Mouse (Mus musculus): ENCODE data around the gene Taf6l.

GRCm38 (mm10) chr19:8740603-8741002, 45.6 kb downstream of the Taf6l start, which contains the start of gene 1700092M07Rik:
- TF ChIP-seq CTCF (IDR thresholded peaks at IDR 0.05; ENCODE audit: low read depth) (no peak), EP300 (IDR thresholded peaks at IDR 0.05; ENCODE audit: low read depth) (no peak)
